Mouse (Mus musculus) heart, embryonic 13.5 days (tissue): ENCODE data around the gene Ier5. TPM values are rescaled to one million over a fixed set of nuclear protein-coding genes. Genes with fewer than 3 reads are reported as not detected.

Experiments used
- ATAC-seq: fragments of 200-750 bp; cut with Nextera tagmentation; 2 replicates; pipeline ENCODE4 v1.8.0; 2017; ENCODE audit warnings: moderate TSS enrichment; ENCODE audit not compliant: insufficient number of reproducible peaks, low FRiP score, low TSS enrichment; ENCODE audit errors: extremely low read depth
- H3K27ac ChIP-seq: fragments of 300-500 bp; sonication (generic); replicated peaks from 2 replicates; pipeline ENCODE4 v1.5.1; 2015; ENCODE audit warnings: moderate library complexity, mild to moderate bottlenecking, inconsistent platforms
- H3K27me3 ChIP-seq: fragments of 300-500 bp; sonication (generic); replicated peaks from 2 replicates; pipeline ENCODE4 v1.6.1; 2015; ENCODE audit warnings: mild to moderate bottlenecking, inconsistent platforms
- H3K36me3 ChIP-seq: fragments of 300-500 bp; sonication (generic); 2 replicates; pipeline ENCODE4 v1.6.1; 2015; ENCODE audit warnings: mild to moderate bottlenecking, inconsistent platforms
- H3K4me1 ChIP-seq: fragments of 300-500 bp; sonication (generic); 2 replicates; pipeline ENCODE4 v1.6.1; 2015; ENCODE audit warnings: inconsistent platforms
- H3K4me2 ChIP-seq: fragments of 300-500 bp; sonication (generic); 2 replicates; pipeline ENCODE4 v1.6.1; 2015; ENCODE audit warnings: inconsistent platforms, mild to moderate bottlenecking, moderate library complexity
- H3K4me3 ChIP-seq: fragments of 300-500 bp; sonication (generic); 2 replicates; pipeline ENCODE4 v1.5.1; 2015; ENCODE audit warnings: moderate library complexity, mild to moderate bottlenecking, inconsistent platforms
- H3K9ac ChIP-seq: fragments of 300-500 bp; sonication (generic); 2 replicates; pipeline ENCODE4 v1.6.1; 2015; ENCODE audit warnings: inconsistent platforms, mild to moderate bottlenecking, moderate library complexity
- H3K9me3 ChIP-seq: fragments of 300-500 bp; sonication (generic); 2 replicates; pipeline ENCODE4 v1.6.1; 2016; ENCODE audit warnings: inconsistent platforms
- WGBS: fragments of 180-500 bp; shearing (Covaris S2); methylation state at CpG from one replicate; pipeline ENCODE4 v1.1.7; 2015; ENCODE audit warnings: mixed read lengths; 5-methylcytosine and 5-hydroxymethylcytosine counted together
- polyA plus RNA-seq: library from polyadenylated mRNA; unstranded; fragments of >200 nt; fragmentation: Nextera tagmentation; extraction: Ambion mirVana; gene quantifications from 2 replicates; pipeline ENCODE4 v1.2.1, GENCODE M21; 2015

Ier5 gene
- polyA plus RNA-seq, 1 experiment from 2014 or later, result 3.8 TPM

GRCm38 (mm10) chr1:155074856-155075255 is 24.6 kb downstream of the Ier5 start:
- H3K9ac ChIP-seq, result no peak overlapping the region
- ATAC-seq, result no peak
- H3K4me1 ChIP-seq, result peaks cover 21% of the 10 kb centered on the region
- H3K27ac ChIP-seq, result no peak overlapping the region
- no peak overlapping the region for H3K4me2 ChIP-seq
- no peak overlapping the region for H3K4me3 ChIP-seq
- no peaks in the 10 kb centered on the region for H3K36me3 ChIP-seq
- WGBS, result 72% methylated on average over 7 of the region's 7 CpGs
- peaks cover 4% of the 10 kb centered on the region; the same call in 1 of the 2 replicates for H3K27me3 ChIP-seq
- H3K9me3 ChIP-seq, result no peaks in the 10 kb centered on the region

- Histone ChIP-seq H3K36me3 (no peaks in the 10 kb centered on the region), H3K27me3 (peaks cover 4% of the 10 kb centered on the region; the same call in 1 of the 2 replicates), H3K9ac (no peak overlapping the region), H3K9me3 (no peaks in the 10 kb centered on the region), H3K27ac (no peak overlapping the region), H3K4me2 (no peak overlapping the region), H3K4me3 (no peak overlapping the region), H3K4me1 (peaks cover 31% of the 10 kb centered on the region)
- no peak for ATAC-seq
- WGBS, result 75% methylated on average over 6 of the region's 6 CpGs
Observed at GRCm38 (mm10) chr1:155073905-155074304, 25.5 kb downstream of the Ier5 start.

DNA sequence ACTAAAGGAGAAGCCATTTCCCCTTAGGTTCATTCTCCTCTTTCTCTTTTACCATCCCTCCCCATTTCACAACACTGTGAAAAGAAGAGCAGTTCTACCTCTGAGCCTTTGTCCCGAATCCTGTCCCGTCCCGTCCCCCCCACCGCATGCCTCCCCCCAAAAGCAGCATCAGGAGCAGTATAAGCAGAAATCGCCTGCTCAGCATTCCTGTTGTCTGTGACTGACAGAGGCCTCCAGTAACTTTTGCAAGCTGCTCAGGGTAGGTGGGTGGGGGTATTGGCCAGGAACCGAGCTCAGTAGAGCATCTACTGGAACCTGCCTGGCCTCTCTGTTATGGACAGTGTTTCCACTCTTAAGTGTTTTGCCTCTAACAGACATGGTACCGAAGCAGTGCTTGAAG is 26.3 kb downstream of the Ier5 start:
- H3K4me2 ChIP-seq, result no peak overlapping the region
- no peaks in the 10 kb centered on the region for H3K36me3 ChIP-seq
- H3K4me3 ChIP-seq, result no peak overlapping the region
- no peak for ATAC-seq
- H3K9ac ChIP-seq, result peak overlapping the region; percentile 44; the same call in 1 of the 2 replicates
- peaks cover 4% of the 10 kb centered on the region; the same call in 1 of the 2 replicates for H3K27me3 ChIP-seq
- no peaks in the 10 kb centered on the region for H3K9me3 ChIP-seq
- no peak overlapping the region for H3K27ac ChIP-seq
- peaks cover 32% of the 10 kb centered on the region for H3K4me1 ChIP-seq
- WGBS, result 24% methylated on average over 7 of the region's 7 CpGs

GRCm38 (mm10) chr1:155071287-155071876 is 28.1 kb downstream of the Ier5 start:
- WGBS, result 48% methylated on average over 7 of the region's 7 CpGs

GRCm38 (mm10) chr1:155070561-155071286 is 28.7 kb downstream of the Ier5 start:
- H3K9me3 ChIP-seq, result no peaks in the 10 kb centered on the region
- ATAC-seq, result no peak
- WGBS, result 60% methylated on average over 5 of the region's 5 CpGs

More at GRCm38 (mm10) chr1:155071287-155071876, 28.1 kb downstream of the Ier5 start:
- Histone ChIP-seq H3K9me3 (no peaks in the 10 kb centered on the region), H3K4me2 (no peak overlapping the region), H3K27me3 (peaks cover 4% of the 10 kb centered on the region; the same call in 1 of the 2 replicates), H3K36me3 (no peaks in the 10 kb centered on the region), H3K4me1 (peaks cover 32% of the 10 kb centered on the region), H3K9ac (no peak overlapping the region), H3K27ac (no peak overlapping the region), H3K4me3 (no peak overlapping the region)
- ATAC-seq, result no peak

DNA sequence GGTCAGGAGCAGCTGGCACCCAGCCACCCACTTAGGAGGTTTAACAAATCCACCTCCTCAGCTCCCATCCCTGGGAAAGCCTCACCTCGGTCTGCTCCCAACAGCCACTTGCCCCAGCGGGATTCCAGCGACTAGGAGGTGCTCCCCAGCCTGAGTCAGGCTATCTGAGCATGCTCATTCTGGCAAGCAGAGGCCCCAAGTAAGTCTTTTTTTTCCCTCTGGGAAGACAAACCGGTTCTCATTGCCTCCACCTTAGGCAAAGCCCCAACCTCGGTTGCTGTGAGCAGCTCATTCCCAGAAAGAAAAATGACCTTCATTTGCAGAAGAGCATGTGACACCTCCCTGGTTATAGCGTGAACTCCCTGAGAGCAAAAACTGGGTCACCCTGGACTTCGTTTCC is 29.7 kb downstream of the Ier5 start:
- Histone ChIP-seq H3K27me3 (no peaks in the 10 kb centered on the region; the same call in 1 of the 2 replicates), H3K27ac (no peak overlapping the region), H3K36me3 (no peaks in the 10 kb centered on the region), H3K4me1 (peaks cover 44% of the 10 kb centered on the region), H3K9me3 (no peaks in the 10 kb centered on the region), H3K4me3 (no peak overlapping the region), H3K4me2 (no peak overlapping the region), H3K9ac (no peak overlapping the region)
- WGBS, result 37% methylated on average over 7 of the region's 7 CpGs
- no peak for ATAC-seq

More at GRCm38 (mm10) chr1:155070561-155071286, 28.7 kb downstream of the Ier5 start:
- no peak overlapping the region for H3K4me3 ChIP-seq
- H3K9ac ChIP-seq, result no peak overlapping the region
- H3K27me3 ChIP-seq, result peaks cover 4% of the 10 kb centered on the region; the same call in 1 of the 2 replicates
- no peak overlapping the region for H3K27ac ChIP-seq
- H3K36me3 ChIP-seq, result no peaks in the 10 kb centered on the region
- H3K4me1 ChIP-seq, result peaks cover 35% of the 10 kb centered on the region
- H3K4me2 ChIP-seq, result no peak overlapping the region

DNA sequence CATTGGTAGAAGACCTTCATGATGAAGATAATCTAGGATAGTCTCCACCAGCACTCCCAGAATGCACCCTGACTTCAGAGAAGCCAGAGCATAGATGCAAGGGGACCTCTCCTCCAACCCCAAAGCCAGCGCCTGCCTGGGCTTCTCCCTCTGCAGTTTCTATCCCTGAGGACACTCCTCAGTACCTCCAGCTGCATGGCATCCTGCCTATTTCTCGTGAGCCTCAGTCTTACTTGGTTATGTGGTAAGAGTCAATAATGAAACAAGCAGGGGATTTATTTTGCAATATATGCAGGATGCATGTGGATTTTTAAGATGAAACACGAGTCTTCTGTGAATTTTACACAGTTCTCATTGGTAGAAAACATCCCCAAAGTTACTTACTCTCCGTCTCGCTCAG is 33.2 kb downstream of the Ier5 start:
- H3K9me3 ChIP-seq, result no peaks in the 10 kb centered on the region
- H3K9ac ChIP-seq, result no peak overlapping the region
- ATAC-seq, result no peak
- H3K36me3 ChIP-seq, result no peaks in the 10 kb centered on the region
- H3K4me3 ChIP-seq, result no peak overlapping the region
- peaks cover 32% of the 10 kb centered on the region for H3K4me1 ChIP-seq
- H3K27me3 ChIP-seq, result no peaks in the 10 kb centered on the region
- WGBS, result 77% methylated on average over 5 of the region's 5 CpGs
- H3K4me2 ChIP-seq, result no peak overlapping the region
- H3K27ac ChIP-seq, result no peak overlapping the region

GRCm38 (mm10) chr1:155065068-155065701 is 34.3 kb downstream of the Ier5 start:
- Histone ChIP-seq H3K4me2 (no peak overlapping the region), H3K27me3 (no peaks in the 10 kb centered on the region), H3K4me3 (no peak overlapping the region), H3K9me3 (no peaks in the 10 kb centered on the region), H3K36me3 (no peaks in the 10 kb centered on the region), H3K4me1 (peaks cover 40% of the 10 kb centered on the region), H3K9ac (no peak overlapping the region), H3K27ac (no peak overlapping the region)
- WGBS, result 51% methylated on average over 11 of the region's 11 CpGs
- ATAC-seq, result no peak

DNA sequence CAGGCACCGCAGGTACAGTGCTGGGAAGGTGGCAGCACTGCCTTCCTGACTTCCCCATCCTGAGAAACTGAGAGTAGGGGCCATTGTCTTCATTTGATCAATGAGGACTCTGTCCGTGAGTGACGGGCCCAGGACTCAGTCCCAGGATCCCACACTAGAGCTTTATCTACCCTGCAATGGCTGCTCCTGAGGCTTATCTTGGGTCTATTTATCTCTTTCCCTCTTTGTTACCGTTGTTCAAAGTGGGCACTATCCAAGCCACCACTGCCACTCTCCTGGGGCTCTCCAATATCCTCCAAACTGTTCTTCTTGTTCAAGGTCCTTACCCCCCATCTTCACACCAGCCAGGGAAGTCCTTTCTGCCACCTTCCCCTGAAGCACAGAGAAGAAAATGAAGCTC is 34.8 kb downstream of the Ier5 start:
- H3K4me2 ChIP-seq, result no peak overlapping the region
- 39% methylated on average over 4 of the region's 4 CpGs for WGBS
- no peak for ATAC-seq

DNA sequence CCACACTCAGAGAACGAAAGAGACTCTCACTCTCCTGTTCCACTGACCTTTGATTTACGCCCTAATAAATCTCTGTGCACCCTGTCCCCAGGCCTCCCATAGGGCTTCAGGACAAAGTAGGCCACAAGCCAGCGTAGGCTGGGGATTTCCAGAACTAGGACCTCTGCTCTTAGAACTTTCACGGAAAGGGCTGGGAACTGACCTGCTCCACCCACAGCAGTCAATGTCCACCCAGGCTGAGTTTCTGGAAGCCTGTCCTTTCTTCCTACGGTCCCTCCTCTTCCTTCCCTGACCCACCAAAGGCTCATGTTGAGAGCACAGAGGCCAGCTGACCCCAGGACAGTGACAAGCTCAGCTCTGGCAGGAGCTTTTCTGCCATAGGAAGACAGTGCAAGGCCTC is 35.3 kb downstream of the Ier5 start:
- H3K4me2 ChIP-seq, result no peak overlapping the region
- no peaks in the 10 kb centered on the region for H3K36me3 ChIP-seq
- H3K4me1 ChIP-seq, result peaks cover 42% of the 10 kb centered on the region
- H3K4me3 ChIP-seq, result no peak overlapping the region
- no peak overlapping the region for H3K27ac ChIP-seq
- no peaks in the 10 kb centered on the region for H3K9me3 ChIP-seq
- H3K9ac ChIP-seq, result no peak overlapping the region
- 74% methylated on average over 5 of the region's 5 CpGs for WGBS
- no peaks in the 10 kb centered on the region for H3K27me3 ChIP-seq
- ATAC-seq, result no peak

More for the DNA sequence above, 34.8 kb downstream of the Ier5 start:
- Histone ChIP-seq H3K9ac (no peak overlapping the region), H3K4me3 (no peak overlapping the region), H3K9me3 (no peaks in the 10 kb centered on the region), H3K4me1 (peaks cover 42% of the 10 kb centered on the region), H3K36me3 (no peaks in the 10 kb centered on the region), H3K27ac (no peak overlapping the region), H3K27me3 (no peaks in the 10 kb centered on the region)

- H3K9ac ChIP-seq, result no peak overlapping the region
- H3K4me3 ChIP-seq, result no peak overlapping the region
- H3K4me1 ChIP-seq, result peaks cover 51% of the 10 kb centered on the region
- no peak for ATAC-seq
- no peaks in the 10 kb centered on the region for H3K9me3 ChIP-seq
- WGBS, result 94% methylated on average over 4 of the region's 4 CpGs
- no peaks in the 10 kb centered on the region for H3K27me3 ChIP-seq
- H3K27ac ChIP-seq, result no peak overlapping the region
- H3K36me3 ChIP-seq, result no peaks in the 10 kb centered on the region
- H3K4me2 ChIP-seq, result no peak overlapping the region
Observed at GRCm38 (mm10) chr1:155062963-155063362, 36.5 kb downstream of the Ier5 start.
